Mouse (Mus musculus): ENCODE results near the gene Nup62cl. TPM values are rescaled to one million over a fixed set of nuclear protein-coding genes. Genes with fewer than 3 reads are reported as not detected.

Gene Nup62cl
- polyA plus RNA-seq (2014; fragmentation: Illumina TruSeq; extraction: RNeasy Lipid Tissue Mini Kit (QIAGEN cat#74804); ENCODE audit: low read depth, low replicate concordance): not detected

DNA sequence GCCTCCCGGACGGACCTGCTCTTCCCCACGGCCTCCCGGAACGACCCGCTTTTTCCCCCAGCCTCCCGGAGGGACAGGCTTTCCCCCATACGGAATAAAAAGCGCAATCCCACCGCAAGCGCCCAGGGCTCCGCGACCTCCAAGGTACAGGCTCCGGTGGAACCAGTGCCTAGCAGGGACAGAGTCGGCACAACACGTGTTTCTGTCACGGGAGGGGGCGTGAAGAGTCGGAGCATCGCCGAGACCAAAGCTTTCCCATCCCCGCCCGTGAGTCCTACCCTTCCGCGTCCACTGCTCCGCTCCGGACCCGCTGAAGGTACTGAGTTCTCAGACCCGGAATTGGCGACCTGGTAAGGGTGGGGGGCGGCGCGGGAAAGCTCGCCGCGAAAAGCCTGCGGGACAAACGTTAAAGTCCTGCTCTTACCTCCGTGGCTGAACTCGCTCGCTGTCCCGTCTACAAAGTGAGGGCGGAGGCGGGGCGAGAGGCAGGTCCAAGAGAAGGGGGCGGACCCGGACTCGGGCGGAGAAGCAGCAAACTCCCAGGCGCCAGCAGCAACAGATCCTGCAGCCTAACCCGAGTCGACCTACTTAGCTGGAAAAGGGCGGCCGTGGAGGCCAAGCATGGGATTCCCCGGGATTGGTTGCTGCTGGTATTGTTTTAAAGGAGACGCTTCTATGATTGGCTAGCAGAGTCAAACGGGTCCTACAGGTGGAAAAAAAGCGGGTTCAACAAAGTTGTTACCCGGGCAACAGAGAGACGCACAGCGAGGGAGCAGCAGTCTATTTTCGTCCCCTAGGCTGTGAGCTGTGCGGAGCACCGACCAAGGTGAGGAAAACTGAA lies at the start of gene Nup62cl, which contains the start of gene Pih1h3b:
Nup62cl (minus strand) TSS at position 578 of the 841 bp plus-strand sequence.
Pih1h3b (plus strand) TSS at position 745 of the 841 bp plus-strand sequence.

DNA sequence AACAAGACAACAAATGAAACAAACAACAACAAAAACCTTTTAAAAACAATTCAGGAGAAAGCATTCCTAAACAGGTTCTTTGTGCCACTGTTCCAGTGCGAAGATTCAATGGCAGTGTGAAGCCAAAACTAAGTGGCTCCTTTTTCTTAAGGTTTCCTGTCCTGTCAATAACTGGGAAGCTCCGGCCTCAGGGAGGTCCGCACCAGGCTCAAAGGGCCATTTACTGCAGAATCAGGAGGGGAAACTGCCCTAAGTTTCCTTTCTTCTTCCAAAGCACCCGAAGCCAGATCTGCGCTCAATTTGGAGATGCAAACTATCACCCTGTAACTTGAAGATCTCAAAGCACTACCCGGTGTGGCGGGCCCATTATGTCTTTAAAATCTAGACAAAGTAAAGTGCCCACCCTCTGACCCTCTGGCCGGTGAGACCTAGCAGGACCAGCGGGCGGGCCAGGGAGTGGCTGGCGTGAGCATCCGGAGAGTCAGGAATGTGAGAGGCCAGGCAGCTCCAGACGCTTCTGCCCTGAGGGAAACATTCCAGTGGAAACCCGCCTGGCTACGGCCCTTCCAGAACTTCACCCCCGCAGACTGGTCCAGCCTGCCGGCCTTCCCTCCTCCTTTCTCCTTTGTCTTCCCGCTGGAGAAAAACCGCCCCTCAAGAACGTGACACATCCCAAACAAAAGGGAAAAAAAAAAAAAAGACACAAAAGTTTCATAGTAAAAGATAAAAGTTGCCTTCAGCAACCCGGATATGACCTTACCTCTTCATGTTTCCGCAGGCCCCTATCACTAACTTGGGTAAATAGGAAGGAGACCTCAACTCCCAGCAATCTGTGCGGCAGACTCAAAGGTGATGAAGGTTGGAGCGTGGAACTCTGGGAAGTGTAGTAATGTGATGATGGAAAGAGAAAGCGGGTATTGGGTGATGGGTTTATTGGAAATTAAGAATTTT lies 64.5 kb downstream of the Nup62cl start, which contains the start of gene Rbm41:
Rbm41 (minus strand) TSS at position 856 of the 951 bp plus-strand sequence.

Other genes starting within 250 kb of the Nup62cl start
- 5.1 TPM for gene Morc4, start 191.0 kb downstream of the Nup62cl start, polyA plus RNA-seq (2014; fragmentation: Illumina TruSeq; extraction: RNeasy Lipid Tissue Mini Kit (QIAGEN cat#74804); ENCODE audit: low read depth, low replicate concordance)
- gene Rbm41, start 64.1 kb downstream of the Nup62cl start, polyA plus RNA-seq (2014; fragmentation: Illumina TruSeq; extraction: RNeasy Lipid Tissue Mini Kit (QIAGEN cat#74804); ENCODE audit: low read depth, low replicate concordance): 6.5 TPM
- gene Pih1h3b, start 167 bp upstream of the Nup62cl start, polyA plus RNA-seq (2014; fragmentation: Illumina TruSeq; extraction: RNeasy Lipid Tissue Mini Kit (QIAGEN cat#74804); ENCODE audit: low read depth, low replicate concordance): not detected